Mouse (Mus musculus) G1E (cell line): ENCODE measurements around the gene Pam16.

Experiments
- CTCF ChIP-seq: IDR thresholded peaks from 2 replicates; pipeline ENCODE4 v1.5.1; 2012; ENCODE audit warnings: low read depth, low read length, inconsistent platforms, mixed read lengths
- GATA1 ChIP-seq: IDR thresholded peaks from 2 replicates; pipeline ENCODE4 v1.6.1; 2012; ENCODE audit warnings: borderline replicate concordance, low read length, inconsistent platforms, mixed read lengths
- TAL1 ChIP-seq: conservative IDR thresholded peaks from 2 replicates; pipeline ENCODE4 v1.6.1; 2012; ENCODE audit warnings: low read depth, low read length, inconsistent platforms, mixed read lengths

- TF ChIP-seq CTCF (no peak), GATA1 (no peak), TAL1 (no peak)
Measured at GRCm38 (mm10) chr16:4642937-4643336, 18.1 kb upstream of the Pam16 start.
